Mouse (Mus musculus) liver, embryonic 14.5 days (tissue): ENCODE data around the gene Hhat. TPM values are rescaled to one million over a fixed set of nuclear protein-coding genes. Genes with fewer than 3 reads are reported as not detected.

Source experiments
- ATAC-seq: fragments of 200-750 bp; cut with Nextera tagmentation; 2 replicates; pipeline ENCODE4 v1.8.0; 2017; ENCODE audit warnings: moderate number of reproducible peaks, mild to moderate bottlenecking, moderate library complexity; ENCODE audit not compliant: insufficient read depth
- DNase-seq, 3 experiments: peaks; one replicate each; pipeline ENCODE4 v3.0.0-alpha.2; 2012 to 2013; ENCODE audit warnings: low read depth in 3 of 3, low spot score in 3 of 3
- H3K27ac ChIP-seq: fragments of 300-500 bp; sonication (generic); 2 replicates; pipeline ENCODE4 v1.5.1; 2014; ENCODE audit warnings: moderate library complexity, mild to moderate bottlenecking, control low read depth, inconsistent platforms
- H3K27me3 ChIP-seq: fragments of 300-500 bp; sonication (generic); 2 replicates; pipeline ENCODE4 v1.6.1; 2014; ENCODE audit warnings: mild to moderate bottlenecking, low read length, moderate library complexity; ENCODE audit not compliant: control insufficient read depth, insufficient read depth
- H3K36me3 ChIP-seq: fragments of 300-500 bp; sonication (generic); replicated peaks from 2 replicates; pipeline ENCODE4 v1.6.1; 2014; ENCODE audit warnings: low read depth; ENCODE audit not compliant: control insufficient read depth, insufficient read depth
- H3K4me1 ChIP-seq, 2 experiments: fragments of 200-500 bp in 1 of 2; fragments of 300-500 bp in 1 of 2; sonication (generic) in 1 of 2; replicated peaks; 2 replicates each; pipeline ENCODE4 v1.6.1; 2012 to 2014; ENCODE audit warnings: antibody characterized with exemption in 1 of 2, inconsistent platforms in 1 of 2, low read length in 1 of 2; ENCODE audit not compliant: control insufficient read depth in 2 of 2, insufficient read depth in 2 of 2
- H3K4me2 ChIP-seq: fragments of 300-500 bp; sonication (generic); 2 replicates; pipeline ENCODE4 v1.6.1; 2014; ENCODE audit warnings: low read depth, mild to moderate bottlenecking, control low read depth, moderate library complexity
- H3K4me3 ChIP-seq, 2 experiments: fragments of 200-500 bp in 1 of 2; fragments of 300-500 bp in 1 of 2; sonication (generic) in 1 of 2; 2 replicates each; pipeline ENCODE4 v1.5.1; 2012 to 2014; ENCODE audit warnings: low read depth in 2 of 2, low read length in 2 of 2, mild to moderate bottlenecking in 2 of 2, control low read depth in 1 of 2, inconsistent platforms in 1 of 2, moderate library complexity in 1 of 2; ENCODE audit not compliant: insufficient read depth in 1 of 2
- H3K9ac ChIP-seq: fragments of 300-500 bp; sonication (generic); replicated peaks from 2 replicates; pipeline ENCODE4 v1.6.1; 2014; ENCODE audit warnings: mild to moderate bottlenecking, control low read depth, moderate library complexity
- H3K9me3 ChIP-seq: fragments of 300-500 bp; sonication (generic); 2 replicates; pipeline ENCODE4 v1.6.1; 2016; ENCODE audit warnings: low read length, mixed read lengths; ENCODE audit not compliant: control insufficient read depth
- CTCF ChIP-seq: IDR thresholded peaks from 2 replicates; pipeline ENCODE4 v1.5.1; 2016; ENCODE audit warnings: antibody characterized with exemption, low read depth, control low read depth
- EP300 ChIP-seq: IDR thresholded peaks from 2 replicates; pipeline ENCODE4 v1.6.1; 2016; ENCODE audit warnings: antibody characterized with exemption, low read depth
- WGBS: fragments of 180-500 bp; shearing (Covaris S2); extraction: QIAGEN DNeasy Blood & Tissue Kit; methylation state at CpG from one replicate; pipeline ENCODE4 v1.1.7; 2014; ENCODE audit not compliant: insufficient replicate concordance; 5-methylcytosine and 5-hydroxymethylcytosine counted together
- polyA plus RNA-seq, 2 experiments: library from polyadenylated mRNA; depleted of rRNA in 1 of 2; stranded (reverse) in 1 of 2; unstranded in 1 of 2; fragments of >200 nt; fragmentation: Nextera tagmentation in 1 of 2; extraction: Ambion mirVana in 1 of 2; gene quantifications; 2 replicates each; pipeline versions ENCODE4 v1.2.1 to v1.2.3; 2012 to 2014

Gene Hhat
- polyA plus RNA-seq, 2 experiments = 0.73 to 1.4 TPM

DNA sequence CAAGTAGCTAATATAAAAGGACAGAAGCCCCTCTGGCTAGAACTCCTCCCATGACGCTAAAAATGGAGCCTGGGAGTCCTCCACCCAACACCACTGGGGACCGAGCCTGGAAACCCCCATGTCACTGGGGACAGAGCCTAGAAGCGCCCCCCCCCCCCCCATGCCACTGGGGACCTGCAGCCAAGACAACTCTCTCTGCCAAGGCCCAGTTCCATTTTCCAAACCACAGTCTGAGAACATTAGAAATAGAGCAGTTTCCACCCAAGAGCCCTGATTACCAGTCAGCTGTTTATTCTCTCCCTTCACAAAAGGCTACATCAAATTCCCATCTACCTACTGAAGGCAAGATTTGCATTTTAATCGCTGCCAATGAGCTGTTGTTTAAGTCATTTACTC lies 21.0 kb downstream of the Hhat start:
- ATAC-seq (no peak), DNase-seq (no peak)
- TF ChIP-seq CTCF = no peak
- no peak for TF ChIP-seq EP300
- no peak overlapping the region for H3K9ac ChIP-seq
- H3K27ac ChIP-seq = no peak overlapping the region
- H3K36me3 ChIP-seq = no peaks in the 10 kb centered on the region
- H3K4me1 ChIP-seq = peaks cover 0 to 2% of the 10 kb centered on the region in 2 experiments; a peak in 1 of 4 replicates
- no peaks in the 10 kb centered on the region for H3K27me3 ChIP-seq
- H3K4me2 ChIP-seq = no peak overlapping the region
- WGBS = 48% methylated on average over 4 of the region's 4 CpGs
- H3K9me3 ChIP-seq = no peaks in the 10 kb centered on the region
- no peak overlapping the region for H3K4me3 ChIP-seq

GRCm38 (mm10) chr1:192749270-192750041 lies 21.6 kb downstream of the Hhat start:
- WGBS = 71% methylated on average over 6 of the region's 6 CpGs
- H3K27ac ChIP-seq = no peak overlapping the region
- peaks cover 0 to 2% of the 10 kb centered on the region in 2 experiments; a peak in 1 of 4 replicates for H3K4me1 ChIP-seq
- no peak for ATAC-seq
- no peaks in the 10 kb centered on the region for H3K9me3 ChIP-seq
- no peaks in the 10 kb centered on the region for H3K27me3 ChIP-seq
- TF ChIP-seq CTCF (no peak), EP300 (no peak)
- no peak overlapping the region for H3K9ac ChIP-seq
- H3K4me2 ChIP-seq = no peak overlapping the region
- DNase-seq = no peak
- no peaks in the 10 kb centered on the region for H3K36me3 ChIP-seq
- no peak overlapping the region for H3K4me3 ChIP-seq

GRCm38 (mm10) chr1:192746201-192746600 lies 24.8 kb downstream of the Hhat start:
- ATAC-seq = no peak
- Histone ChIP-seq H3K27me3 (no peaks in the 10 kb centered on the region), H3K9me3 (no peaks in the 10 kb centered on the region), H3K4me3 (no peak overlapping the region), H3K4me1 (no peaks in the 10 kb centered on the region), H3K9ac (0 out of 2 replicates have a peak overlapping the region, but pooled peaks have one; percentile 20), H3K4me2 (no peak overlapping the region), H3K36me3 (no peaks in the 10 kb centered on the region), H3K27ac (no peak overlapping the region)
- 53% methylated on average over 6 of the region's 6 CpGs for WGBS
- DNase-seq = no peak
- no peak for TF ChIP-seq CTCF
- TF ChIP-seq EP300 = no peak

DNA sequence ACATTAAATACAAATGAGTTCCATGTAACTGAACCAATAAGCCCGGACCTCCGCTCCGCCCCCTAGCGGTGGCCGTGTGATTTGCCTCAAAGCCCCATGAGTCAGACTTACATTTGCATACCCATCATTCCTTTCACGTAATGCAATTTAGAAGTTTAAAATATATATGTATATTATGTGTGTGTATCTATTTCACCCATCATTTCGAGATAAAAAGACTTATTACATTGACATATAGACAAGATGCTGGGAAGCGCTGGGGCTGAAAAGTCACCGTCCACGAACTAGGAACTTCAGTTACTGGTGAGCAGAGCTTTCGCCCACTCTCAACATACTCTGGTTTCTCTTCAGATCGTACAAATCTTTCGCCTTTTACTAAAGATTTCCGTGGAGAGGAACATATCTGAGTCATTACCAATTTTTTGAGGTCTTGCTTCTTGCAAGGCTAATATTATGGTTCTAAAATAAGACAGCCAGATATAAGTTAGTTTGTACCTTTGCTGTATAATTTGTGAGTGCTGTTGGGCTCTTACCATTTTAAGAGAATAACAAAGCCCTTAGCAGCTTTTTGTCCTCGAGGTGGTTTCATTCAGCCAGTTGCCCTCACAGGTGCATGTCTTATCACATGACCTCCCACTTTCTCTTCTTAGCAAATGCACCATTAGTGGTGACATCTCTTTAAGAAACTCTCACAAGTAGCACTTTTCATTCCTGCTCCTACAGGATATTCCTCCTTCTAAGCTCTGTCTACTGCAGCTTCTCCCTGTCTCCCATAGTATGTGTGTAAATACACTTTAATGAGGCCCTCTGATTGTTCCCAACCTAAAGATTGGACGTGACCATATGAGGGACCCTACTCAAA lies 25.6 kb downstream of the Hhat start:
- peak; percentile 52 to 61 (median 55) for DNase-seq
- Histone ChIP-seq H3K4me3 (no peak overlapping the region), H3K9me3 (no peaks in the 10 kb centered on the region)

GRCm38 (mm10) chr1:192744880-192745239 lies 26.2 kb downstream of the Hhat start:
- no peak overlapping the region for H3K27ac ChIP-seq

More for the DNA sequence above, 25.6 kb downstream of the Hhat start:
- TF ChIP-seq CTCF (peak; percentile 92), EP300 (peak; percentile 49; the same call in 1 of the 2 replicates)
- Histone ChIP-seq H3K36me3 (no peaks in the 10 kb centered on the region), H3K27me3 (no peaks in the 10 kb centered on the region), H3K27ac (no peak overlapping the region), H3K9ac (peak overlapping the region; percentile 9; the same call in 1 of the 2 replicates), H3K4me1 (no peaks in the 10 kb centered on the region), H3K4me2 (peak overlapping the region; percentile 13; the same call in 1 of the 2 replicates)
- 2% methylated on average over 16 of the region's 16 CpGs for WGBS
- ATAC-seq = peak; percentile 85

More at GRCm38 (mm10) chr1:192744880-192745239, 26.2 kb downstream of the Hhat start:
- 58% methylated on average over 3 of the region's 3 CpGs for WGBS
- Histone ChIP-seq H3K4me2 (no peak overlapping the region), H3K9ac (no peak overlapping the region), H3K4me3 (no peak overlapping the region), H3K27me3 (no peaks in the 10 kb centered on the region), H3K4me1 (no peaks in the 10 kb centered on the region), H3K9me3 (no peaks in the 10 kb centered on the region), H3K36me3 (no peaks in the 10 kb centered on the region)
- ATAC-seq = no peak
- no peak for TF ChIP-seq CTCF
- no peak for TF ChIP-seq EP300
- no peak for DNase-seq
